Mouse (Mus musculus): ENCODE results near the gene Dazap1. TPM values are rescaled to one million over a fixed set of nuclear protein-coding genes. Genes with fewer than 3 reads are reported as not detected.

Gene Dazap1
- polyA plus RNA-seq, 1 experiment from 2014 or later: 49.3 TPM

- Histone ChIP-seq H3K27me3 (ENCODE audit: insufficient read depth, low read length) (no peaks in the 10 kb centered on the region), H3K9me3 (ENCODE audit: low read depth, low read length) (no peaks in the 10 kb centered on the region), H3K4me3 (ENCODE audit: low read depth, low read length) (peak within 1 kb of the TSS; percentile 66), H3K9ac (peak within 1 kb of the TSS; percentile 80), H3K36me3 (ENCODE audit: insufficient read depth) (peaks cover 15% of the 10 kb centered on the region), H3K4me1 (ENCODE audit: insufficient read depth) (peaks cover 3% of the 10 kb centered on the region; the same call in 1 of the 2 replicates), H3K4me2 (peak within 1 kb of the TSS; percentile 90), H3K27ac (ENCODE audit: low read depth) (peak within 1 kb of the TSS; percentile 75)
- DNase-seq: peak; percentile 98
- ATAC-seq (ENCODE audit: insufficient read depth): peak; percentile 92
- under 1% methylated on average over 53 of the region's 53 CpGs for WGBS
- no peak for TF ChIP-seq CTCF (IDR thresholded peaks at IDR 0.05; ENCODE audit: low read depth)
Measured at GRCm38 (mm10) chr10:80248971-80249640, 12.2 kb upstream of the Dazap1 start, which contains the start of gene Ndufs7. Ndufs7 (plus strand) TSS chr10:80249121.

- Histone ChIP-seq H3K4me3 (ENCODE audit: low read depth, low read length) (peak overlapping the region; percentile 66), H3K36me3 (ENCODE audit: insufficient read depth) (peaks cover 18% of the 10 kb centered on the region), H3K27ac (ENCODE audit: low read depth) (peak overlapping the region; percentile 75; the same call in 1 of the 2 replicates), H3K9ac (peak overlapping the region; percentile 80), H3K4me1 (ENCODE audit: insufficient read depth) (peaks cover 3% of the 10 kb centered on the region; the same call in 1 of the 2 replicates), H3K27me3 (ENCODE audit: insufficient read depth, low read length) (no peaks in the 10 kb centered on the region), H3K4me2 (peak overlapping the region; percentile 90), H3K9me3 (ENCODE audit: low read depth, low read length) (no peaks in the 10 kb centered on the region)
- TF ChIP-seq CTCF (IDR thresholded peaks at IDR 0.05; ENCODE audit: low read depth): no peak
- 33% methylated on average over 2 of the region's 2 CpGs for WGBS
- DNase-seq (no peak), ATAC-seq (ENCODE audit: insufficient read depth) (no peak)
Measured at GRCm38 (mm10) chr10:80250059-80250458, 11.2 kb upstream of the Dazap1 start.

GRCm38 (mm10) chr10:80250573-80250972 is 10.7 kb upstream of the Dazap1 start:
- Histone ChIP-seq H3K4me1 (ENCODE audit: insufficient read depth) (peaks cover 3% of the 10 kb centered on the region; the same call in 1 of the 2 replicates), H3K4me2 (peak overlapping the region; percentile 90), H3K27me3 (ENCODE audit: insufficient read depth, low read length) (no peaks in the 10 kb centered on the region), H3K27ac (ENCODE audit: low read depth) (no peak overlapping the region), H3K4me3 (ENCODE audit: low read depth, low read length) (no peak overlapping the region), H3K9me3 (ENCODE audit: low read depth, low read length) (no peaks in the 10 kb centered on the region), H3K9ac (no peak overlapping the region; the same call in 1 of the 2 replicates), H3K36me3 (ENCODE audit: insufficient read depth) (peaks cover 23% of the 10 kb centered on the region)
- ATAC-seq (ENCODE audit: insufficient read depth) (no peak), DNase-seq (no peak)
- 84% methylated on average over 4 of the region's 4 CpGs for WGBS
- TF ChIP-seq CTCF (IDR thresholded peaks at IDR 0.05; ENCODE audit: low read depth): no peak

GRCm38 (mm10) chr10:80252011-80252410 is 9.3 kb upstream of the Dazap1 start:
- H3K4me1 ChIP-seq (ENCODE audit: insufficient read depth): peaks cover 3% of the 10 kb centered on the region; the same call in 1 of the 2 replicates
- H3K4me3 ChIP-seq (ENCODE audit: low read depth, low read length): no peak overlapping the region
- H3K9ac ChIP-seq: no peak overlapping the region
- no peak for DNase-seq
- no peaks in the 10 kb centered on the region for H3K27me3 ChIP-seq (ENCODE audit: insufficient read depth, low read length)
- no peak for ATAC-seq (ENCODE audit: insufficient read depth)
- peaks cover 38% of the 10 kb centered on the region for H3K36me3 ChIP-seq (ENCODE audit: insufficient read depth)
- no peak for TF ChIP-seq CTCF (IDR thresholded peaks at IDR 0.05; ENCODE audit: low read depth)
- H3K4me2 ChIP-seq: no peak overlapping the region
- H3K9me3 ChIP-seq (ENCODE audit: low read depth, low read length): no peaks in the 10 kb centered on the region
- H3K27ac ChIP-seq (ENCODE audit: low read depth): no peak overlapping the region

- DNase-seq (no peak), ATAC-seq (ENCODE audit: insufficient read depth) (no peak)
- H3K36me3 ChIP-seq (ENCODE audit: insufficient read depth): peaks cover 43% of the 10 kb centered on the region
Measured at GRCm38 (mm10) chr10:80252493-80253274, 8.6 kb upstream of the Dazap1 start.

GRCm38 (mm10) chr10:80253551-80253950 is 7.7 kb upstream of the Dazap1 start:
- Histone ChIP-seq H3K9me3 (ENCODE audit: low read depth, low read length) (no peaks in the 10 kb centered on the region), H3K4me1 (ENCODE audit: insufficient read depth) (peaks cover 3% of the 10 kb centered on the region; the same call in 1 of the 2 replicates), H3K36me3 (ENCODE audit: insufficient read depth) (peaks cover 50% of the 10 kb centered on the region), H3K4me2 (no peak overlapping the region), H3K9ac (no peak overlapping the region), H3K27ac (ENCODE audit: low read depth) (no peak overlapping the region), H3K27me3 (ENCODE audit: insufficient read depth, low read length) (no peaks in the 10 kb centered on the region), H3K4me3 (ENCODE audit: low read depth, low read length) (no peak overlapping the region)
- ATAC-seq (ENCODE audit: insufficient read depth): no peak
- DNase-seq: no peak
- no peak for TF ChIP-seq CTCF (IDR thresholded peaks at IDR 0.05; ENCODE audit: low read depth)
- 69% methylated on average over 6 of the region's 6 CpGs for WGBS

More at GRCm38 (mm10) chr10:80252493-80253274, 8.6 kb upstream of the Dazap1 start:
- Histone ChIP-seq H3K27ac (ENCODE audit: low read depth) (no peak overlapping the region), H3K9ac (no peak overlapping the region), H3K27me3 (ENCODE audit: insufficient read depth, low read length) (no peaks in the 10 kb centered on the region), H3K9me3 (ENCODE audit: low read depth, low read length) (no peaks in the 10 kb centered on the region), H3K4me1 (ENCODE audit: insufficient read depth) (peaks cover 3% of the 10 kb centered on the region; the same call in 1 of the 2 replicates), H3K4me2 (no peak overlapping the region), H3K4me3 (ENCODE audit: low read depth, low read length) (no peak overlapping the region)
- 89% methylated on average over 11 of the region's 11 CpGs for WGBS
- TF ChIP-seq CTCF (IDR thresholded peaks at IDR 0.05; ENCODE audit: low read depth): no peak
